Mouse (Mus musculus): ENCODE data around the gene Snrnp35.

DNA sequence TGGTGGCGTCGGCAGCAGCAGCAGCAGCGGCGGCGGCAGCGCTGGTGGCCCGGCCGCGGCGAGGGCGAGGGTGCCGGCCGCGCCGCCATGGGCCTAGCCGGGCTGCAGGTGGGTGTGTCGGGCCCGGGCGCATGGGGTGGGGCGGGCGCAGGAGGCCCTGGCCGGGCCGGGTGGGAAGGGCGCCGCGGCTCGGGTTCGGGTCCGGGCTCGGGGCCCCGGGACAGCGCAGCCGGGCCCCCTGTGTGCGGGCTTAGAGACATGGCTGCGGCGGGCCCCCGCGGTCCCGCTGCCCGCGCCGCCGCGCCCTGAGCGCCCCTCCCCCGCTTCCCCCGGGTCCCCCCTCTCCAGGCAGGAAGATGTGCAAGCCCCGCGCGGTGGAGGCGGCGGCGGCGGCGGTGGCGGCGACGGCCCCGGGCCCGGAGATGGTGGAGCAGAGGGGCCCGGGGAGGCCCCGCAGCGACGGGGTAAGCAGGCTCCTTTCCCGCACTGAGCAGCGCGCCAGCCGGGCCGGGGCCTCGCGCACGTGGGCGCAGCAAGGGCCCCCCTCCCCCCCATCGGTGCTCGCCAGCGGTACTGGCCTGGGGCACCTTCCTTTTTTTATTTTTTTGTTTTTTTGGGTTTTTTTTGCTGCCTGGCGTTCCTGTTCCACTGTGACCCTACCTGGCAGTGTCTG lies 37.2 kb upstream of the Snrnp35 start:
- no peak for TF ChIP-seq CTCF (IDR thresholded peaks at IDR 0.05; ENCODE audit: low read depth)
- TF ChIP-seq EP300 (IDR thresholded peaks at IDR 0.05; ENCODE audit: low read depth), result 0 out of 2 replicates have a peak, but pooled peaks have one; percentile 25
